Mouse (Mus musculus) ovary, postnatal 14 days (tissue): ENCODE measurements around the gene Fosl1.
"Not testable (repeated sequence)": the region's sequence is repeated elsewhere in the genome, so short reads cannot be mapped to it uniquely, and the experiment has no call there.

ENCODE experiments used
- DNase-seq: peaks from one replicate; pipeline ENCODE4 v3.0.0; 2022; ENCODE audit warnings: low spot score

Fosl1 gene

GRCm38 (mm10) chr19:5481398-5481797, 34.1 kb downstream of the Fosl1 start:
- DNase-seq = no peak

- DNase-seq = no peak
Measured at GRCm38 (mm10) chr19:5483386-5484359, 36.3 kb downstream of the Fosl1 start.

- DNase-seq = no peak
Measured at GRCm38 (mm10) chr19:5484496-5484895, 37.1 kb downstream of the Fosl1 start.

GRCm38 (mm10) chr19:5485371-5485770, 38.0 kb downstream of the Fosl1 start:
- DNase-seq = no peak

- DNase-seq = no peak
Measured at GRCm38 (mm10) chr19:5485821-5486220, 38.5 kb downstream of the Fosl1 start.

- no peak for DNase-seq
Measured at GRCm38 (mm10) chr19:5486286-5486685, 38.9 kb downstream of the Fosl1 start.

GRCm38 (mm10) chr19:5486771-5487170, 39.4 kb downstream of the Fosl1 start:
- DNase-seq = no peak

GRCm38 (mm10) chr19:5487768-5488550, 40.6 kb downstream of the Fosl1 start, which contains the start of gene Mus81:
Mus81 (minus strand) TSS chr19:5488402.
- peak; percentile 95 for DNase-seq

- DNase-seq = peak; percentile 92
Measured at GRCm38 (mm10) chr19:5488878-5489571, 41.7 kb downstream of the Fosl1 start.

GRCm38 (mm10) chr19:5489721-5490120, 42.4 kb downstream of the Fosl1 start:
- DNase-seq = not testable (repeated sequence)

GRCm38 (mm10) chr19:5490313-5490897, 43.1 kb downstream of the Fosl1 start, which contains the start of gene Cfl1:
Cfl1 (plus strand) TSS chr19:5490455.
- peak; percentile 85 for DNase-seq

GRCm38 (mm10) chr19:5490898-5491708, 43.8 kb downstream of the Fosl1 start:
- DNase-seq = peak; percentile 65

GRCm38 (mm10) chr19:5492641-5493040, 45.3 kb downstream of the Fosl1 start:
- DNase-seq = no peak

GRCm38 (mm10) chr19:5493301-5493721, 46.0 kb downstream of the Fosl1 start:
- not testable (repeated sequence) for DNase-seq

GRCm38 (mm10) chr19:5494314-5494713, 47.0 kb downstream of the Fosl1 start:
- no peak for DNase-seq

GRCm38 (mm10) chr19:5495353-5496051, 48.2 kb downstream of the Fosl1 start:
- DNase-seq = no peak

GRCm38 (mm10) chr19:5496052-5496370, 48.7 kb downstream of the Fosl1 start:
- no peak for DNase-seq

GRCm38 (mm10) chr19:5500330-5500875, 53.1 kb downstream of the Fosl1 start:
- DNase-seq = no peak

- DNase-seq = no peak
Measured at GRCm38 (mm10) chr19:5503687-5504086, 56.3 kb downstream of the Fosl1 start, which contains the start of gene 1700020D05Rik. 1700020D05Rik (minus strand) TSS chr19:5503787.
